Comparison of ENCODE assay signal across 22 mouse cellular contexts in the genomic region with DNA sequence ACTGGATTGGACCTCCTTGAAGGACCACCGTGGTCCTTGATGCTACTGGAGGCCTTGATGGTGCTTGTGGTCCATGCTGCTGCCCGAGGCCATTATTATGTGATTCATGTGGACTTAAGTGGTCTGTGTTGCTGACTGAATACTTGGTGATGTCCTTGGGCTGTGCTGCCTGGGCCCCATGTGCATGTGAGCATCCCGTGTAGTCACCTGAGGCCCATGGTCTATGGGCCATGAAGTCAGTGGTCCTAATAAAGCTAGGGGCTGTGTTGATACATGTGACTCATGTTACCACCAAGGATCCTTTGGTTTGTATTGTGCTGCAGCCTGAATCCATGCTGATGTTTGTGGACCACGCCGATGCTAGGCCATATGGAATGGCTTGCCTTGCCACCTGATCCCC.
A peak's percentile ranks its signal among the peaks of the same experiment; 100 is the strongest.
DNase-seq lines count a peak whose midpoint lies in the region; ATAC-seq lines count a peak whose summit lies in the region.
"Had no signal": no experiment of that assay in that cellular context is flagged by ENCODE, and none has a peak within 500 bp of the region (broad histone marks: within the 10 kb centered on the region; RNA-seq: fewer than 3 reads in every experiment).

No protein-coding gene starts in this region.

- H3K4me3 ChIP-seq in forebrain, embryonic 10.5 days: no peak overlapping the region
- no peak overlapping the region for H3K4me3 ChIP-seq in forebrain, embryonic 11.5 days (ENCODE audit: low read depth, low read length)
- no peak overlapping the region for H3K4me3 ChIP-seq in hindbrain, embryonic 12.5 days
- H3K4me3 ChIP-seq in hindbrain, embryonic 10.5 days: no peak overlapping the region
- H3K4me3 ChIP-seq in midbrain, embryonic 13.5 days (replicated peaks): no peak overlapping the region
- H3K4me3 ChIP-seq in midbrain, embryonic 11.5 days (ENCODE audit: low read depth, low read length): no peak overlapping the region
- H3K4me3 ChIP-seq: forebrain, embryonic 12.5 days; forebrain, embryonic 15.5 days; heart, adult 2 months; heart, embryonic 10.5 days; hindbrain, embryonic 13.5 days had no signal

- no peaks in the 10 kb centered on the region for H3K36me3 ChIP-seq in forebrain, embryonic 10.5 days (replicated peaks)
- H3K36me3 ChIP-seq in forebrain, embryonic 11.5 days (ENCODE audit: control insufficient read depth, insufficient read depth, low read length): no peaks in the 10 kb centered on the region
- no peaks in the 10 kb centered on the region for H3K36me3 ChIP-seq in hindbrain, embryonic 12.5 days
- H3K36me3 ChIP-seq in hindbrain, embryonic 10.5 days: no peaks in the 10 kb centered on the region
- H3K36me3 ChIP-seq in midbrain, embryonic 13.5 days: no peaks in the 10 kb centered on the region
- H3K36me3 ChIP-seq in midbrain, embryonic 11.5 days (ENCODE audit: control insufficient read depth, insufficient read depth, low read length): no peaks in the 10 kb centered on the region
- H3K36me3 ChIP-seq: forebrain, embryonic 12.5 days; forebrain, embryonic 15.5 days; heart, embryonic 10.5 days; hindbrain, embryonic 13.5 days had no signal

- H3K9ac ChIP-seq in forebrain, embryonic 11.5 days (ENCODE audit: low read length): no peak overlapping the region
- no peak overlapping the region for H3K9ac ChIP-seq in hindbrain, embryonic 12.5 days
- H3K9ac ChIP-seq in midbrain, embryonic 13.5 days (replicated peaks): no peak overlapping the region
- H3K9ac ChIP-seq in midbrain, embryonic 11.5 days (ENCODE audit: low read length): no peak overlapping the region
- H3K9ac ChIP-seq: forebrain, embryonic 12.5 days; forebrain, embryonic 15.5 days; hindbrain, embryonic 13.5 days had no signal

- H3K27ac ChIP-seq in forebrain, embryonic 10.5 days: peak overlapping the region; percentile 8; the same call in 1 of the 2 replicates
- H3K27ac ChIP-seq in forebrain, embryonic 11.5 days (ENCODE audit: low read depth, low read length): no peak overlapping the region
- H3K27ac ChIP-seq in hindbrain, embryonic 12.5 days: no peak overlapping the region
- no peak overlapping the region for H3K27ac ChIP-seq in hindbrain, embryonic 10.5 days
- no peak overlapping the region for H3K27ac ChIP-seq in midbrain, embryonic 13.5 days
- no peak overlapping the region for H3K27ac ChIP-seq in midbrain, embryonic 11.5 days (ENCODE audit: low read depth, low read length)
- H3K27ac ChIP-seq: forebrain, embryonic 12.5 days; forebrain, embryonic 15.5 days; heart, adult 2 months; heart, embryonic 10.5 days; hindbrain, embryonic 13.5 days had no signal

- peaks cover 23% of the 10 kb centered on the region for H3K4me1 ChIP-seq in forebrain, embryonic 10.5 days
- no peaks in the 10 kb centered on the region for H3K4me1 ChIP-seq in forebrain, embryonic 11.5 days (replicated peaks; ENCODE audit: control insufficient read depth, insufficient read depth, low read length)
- peaks cover 2% of the 10 kb centered on the region; the same call in 1 of the 2 replicates for H3K4me1 ChIP-seq in hindbrain, embryonic 12.5 days
- H3K4me1 ChIP-seq in hindbrain, embryonic 10.5 days (replicated peaks): peaks cover 6% of the 10 kb centered on the region; the same call in 1 of the 2 replicates
- H3K4me1 ChIP-seq in midbrain, embryonic 13.5 days (replicated peaks): peaks cover 6% of the 10 kb centered on the region
- no peaks in the 10 kb centered on the region; the same call in 1 of the 2 replicates for H3K4me1 ChIP-seq in midbrain, embryonic 11.5 days (ENCODE audit: control insufficient read depth, insufficient read depth, low read length)
- H3K4me1 ChIP-seq: heart, embryonic 10.5 days; hindbrain, embryonic 13.5 days had no signal

- H3K9me3 ChIP-seq in forebrain, embryonic 10.5 days: 0 out of 2 replicates have a peak, but pooled peaks cover 4% of the 10 kb centered on the region
- H3K9me3 ChIP-seq in forebrain, embryonic 11.5 days (ENCODE audit: control insufficient read depth, low read length): no peaks in the 10 kb centered on the region; the same call in 1 of the 2 replicates
- H3K9me3 ChIP-seq in hindbrain, embryonic 12.5 days (replicated peaks): no peaks in the 10 kb centered on the region
- H3K9me3 ChIP-seq in hindbrain, embryonic 10.5 days: no peaks in the 10 kb centered on the region
- no peaks in the 10 kb centered on the region for H3K9me3 ChIP-seq in midbrain, embryonic 13.5 days
- no peaks in the 10 kb centered on the region for H3K9me3 ChIP-seq in midbrain, embryonic 11.5 days (ENCODE audit: control insufficient read depth, low read length)
- H3K9me3 ChIP-seq: forebrain, embryonic 12.5 days; forebrain, embryonic 15.5 days; heart, embryonic 10.5 days; hindbrain, embryonic 13.5 days had no signal

- whole genome bisulfite sequencing in forebrain, embryonic 10.5 days: 91% methylated on average over 5 of the region's 5 CpGs
- WGBS in forebrain, embryonic 11.5 days: 95% methylated on average over 5 of the region's 5 CpGs
- 95% methylated on average over 5 of the region's 5 CpGs for WGBS in hindbrain, embryonic 12.5 days
- WGBS in hindbrain, embryonic 10.5 days: 93% methylated on average over 5 of the region's 5 CpGs
- WGBS in midbrain, embryonic 13.5 days: 94% methylated on average over 5 of the region's 5 CpGs
- 93% methylated on average over 5 of the region's 5 CpGs for WGBS in midbrain, embryonic 11.5 days

- no peak for DNase-seq in forebrain, embryonic 10.5 days (ENCODE audit: extremely low spot score, low spot score)
- DNase-seq in forebrain, embryonic 11.5 days (ENCODE audit: low spot score): no peak
- no peak for DNase-seq in hindbrain, embryonic 10.5 days (ENCODE audit: low spot score)
- DNase-seq in midbrain, embryonic 11.5 days (ENCODE audit: low spot score, missing footprints): no peak
- no peak for DNase-seq in embryo, embryonic 11 days
- DNase-seq: adrenal gland, adult 8-10 months; adrenal gland, postnatal 25 days; cerebellum, adult 11-12 months; cerebellum, adult 8-10 months; cerebellum, postnatal 10 days; cerebellum, postnatal 36 days; gastrocnemius, postnatal 25 days; heart, adult 2 months; heart, postnatal 10 days; heart, postnatal 36 days had no signal

- H3K27me3 ChIP-seq in forebrain, embryonic 10.5 days (ENCODE audit: poor library complexity, severe bottlenecking): no peaks in the 10 kb centered on the region
- H3K27me3 ChIP-seq in forebrain, embryonic 11.5 days (ENCODE audit: control insufficient read depth, insufficient read depth, low read length): no peaks in the 10 kb centered on the region
- no peaks in the 10 kb centered on the region for H3K27me3 ChIP-seq in hindbrain, embryonic 12.5 days
- H3K27me3 ChIP-seq in hindbrain, embryonic 10.5 days (ENCODE audit: insufficient read depth, poor library complexity, severe bottlenecking): no peaks in the 10 kb centered on the region
- peaks cover 32% of the 10 kb centered on the region for H3K27me3 ChIP-seq in midbrain, embryonic 13.5 days
- peaks cover 38% of the 10 kb centered on the region for H3K27me3 ChIP-seq in midbrain, embryonic 11.5 days (ENCODE audit: control insufficient read depth, insufficient read depth, low read length)
- H3K27me3 ChIP-seq: forebrain, embryonic 12.5 days; forebrain, embryonic 15.5 days; hindbrain, embryonic 13.5 days had no signal

- H3K4me2 ChIP-seq in forebrain, embryonic 11.5 days (ENCODE audit: low read depth, low read length, severe bottlenecking): no peak overlapping the region
- H3K4me2 ChIP-seq in hindbrain, embryonic 12.5 days (replicated peaks): no peak overlapping the region
- no peak overlapping the region for H3K4me2 ChIP-seq in midbrain, embryonic 13.5 days (replicated peaks)
- H3K4me2 ChIP-seq in midbrain, embryonic 11.5 days: no peak overlapping the region
- H3K4me2 ChIP-seq: forebrain, embryonic 12.5 days; forebrain, embryonic 15.5 days; hindbrain, embryonic 13.5 days had no signal

- no peak for ATAC-seq in forebrain, embryonic 11.5 days (replicated peaks; ENCODE audit: low FRiP score)
- 0 out of 2 replicates have a peak, but pooled peaks have one; percentile 54 for ATAC-seq in hindbrain, embryonic 12.5 days (ENCODE audit: low FRiP score)
- ATAC-seq in midbrain, embryonic 13.5 days: 0 out of 2 replicates have a peak, but pooled peaks have one; percentile 40
- ATAC-seq in midbrain, embryonic 11.5 days (ENCODE audit: low FRiP score): no peak
- ATAC-seq: activated CD4-positive, CD25-positive, alpha-beta regulatory T cell, adult 4 months; forebrain, embryonic 15.5 days had no signal

Comparison
In these comparisons a context has a peak if more than half of its experiments do, and no peak if none do; other contexts are left out.
1. ATAC-seq: peak in hindbrain, embryonic 12.5 days (single experiment) and midbrain, embryonic 13.5 days (single experiment); none in forebrain, embryonic 11.5 days (single experiment) and midbrain, embryonic 11.5 days (single experiment).